Mouse (Mus musculus) embryonic fibroblast, embryonic 13.5 days (primary cell): ENCODE measurements at regions not wholly inside any gene's neighbourhood (a gene's known extent, or its start where the extent isn't known, plus 50 kb on each side); places are given as distances from the start of the nearest gene placed in this dataset.

Source experiments
- CTCF ChIP-seq: IDR thresholded peaks from 2 replicates; pipeline ENCODE4 v1.5.1; 2011; ENCODE audit warnings: mild to moderate bottlenecking, control low read depth, low read length, moderate library complexity, borderline replicate concordance; ENCODE audit not compliant: insufficient read depth
- POLR2A ChIP-seq: IDR thresholded peaks from 2 replicates; pipeline ENCODE4 v1.6.1; 2011; ENCODE audit warnings: low read depth, mild to moderate bottlenecking, control low read depth, low read length, moderate library complexity

GRCm38 (mm10) chr4:124256515-124256914 is 338.7 kb upstream of the 4930535I16Rik start:
- no peak for TF ChIP-seq CTCF
- TF ChIP-seq POLR2A, result no peak
